Mouse (Mus musculus): Measurements from ENCODE around the gene Scarf2.

GRCm38 (mm10) chr16:17794047-17794446 is 3.0 kb upstream of the Scarf2 start:
- no peak for TF ChIP-seq EP300 (IDR thresholded peaks at IDR 0.05; ENCODE audit: low read depth)
- no peak for TF ChIP-seq CTCF (IDR thresholded peaks at IDR 0.05; ENCODE audit: low read depth)
